ENCODE assay signal across 12 mouse cellular contexts in the genomic region with DNA sequence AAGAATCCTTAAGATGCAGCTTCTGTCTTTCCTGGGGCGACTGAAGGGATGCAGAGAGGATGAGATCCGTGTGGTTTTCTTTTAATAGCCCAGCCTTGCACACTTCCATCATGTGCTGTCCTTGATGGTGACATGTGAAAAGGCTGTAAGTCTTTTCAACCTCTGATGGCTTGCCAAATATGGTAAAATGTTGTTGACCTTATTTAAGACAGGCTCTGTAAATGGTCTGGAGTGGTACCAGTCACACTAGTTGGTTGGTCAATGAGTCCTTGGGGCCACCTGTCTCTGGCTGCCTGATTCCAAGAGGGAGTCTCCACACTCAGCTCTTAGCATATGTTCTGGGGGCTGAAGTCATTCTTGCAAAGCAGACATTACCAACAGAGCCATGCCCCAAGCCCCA.
DNase-seq lines count a peak whose midpoint lies in the region.
"Had no signal": no experiment of that assay in that cellular context is flagged by ENCODE, and none has a peak within 500 bp of the region (broad histone marks: within the 10 kb centered on the region; RNA-seq: fewer than 3 reads in every experiment).

No protein-coding gene starts in this region.

- peak; percentile 10 to 67 for DNase-seq in adrenal gland, adult (ENCODE audit: inconsistent age in 2 of 2, low spot score in 1 of 2)
- no peak for DNase-seq in adrenal gland, adult 8-10 months
- peak; percentile 7 for DNase-seq in adrenal gland, postnatal 10 days
- no peak for DNase-seq in adrenal gland, adult 18-20 months (ENCODE audit: low spot score in 2 of 2)
- peak; percentile 3 for DNase-seq in right cerebral cortex, adult 18-20 months
- no peak for DNase-seq in right cerebral cortex, postnatal 25 days
- DNase-seq: B cell, adult 2 months; cerebellum, adult 11-12 months; cerebellum, adult 9-10 months; cerebellum, postnatal 10 days; cerebellum, postnatal 25 days; forebrain, postnatal 0 days had no signal

Comparison
In these comparisons a context has a peak if more than half of its experiments do, and no peak if none do; other contexts are left out.
1. DNase-seq: peak in adrenal gland, adult (2 of 2), adrenal gland, postnatal 10 days (single experiment) and right cerebral cortex, adult 18-20 months (single experiment); none in adrenal gland, adult 8-10 months (single experiment), adrenal gland, adult 18-20 months (0 of 2) and right cerebral cortex, postnatal 25 days (single experiment).